Mouse (Mus musculus) hindbrain, embryonic 12.5 days (tissue): ENCODE measurements around the gene Itpr1. TPM values are rescaled to one million over a fixed set of nuclear protein-coding genes. Genes with fewer than 3 reads are reported as not detected.

Source experiments
- ATAC-seq: fragments of 200-750 bp; cut with Nextera tagmentation; 2 replicates; pipeline ENCODE4 v1.8.0; 2017; ENCODE audit warnings: moderate TSS enrichment; ENCODE audit not compliant: low FRiP score
- H3K27ac ChIP-seq: fragments of 300-500 bp; sonication (generic); 2 replicates; pipeline ENCODE4 v1.5.1; 2016; ENCODE audit warnings: mild to moderate bottlenecking
- H3K27me3 ChIP-seq: fragments of 300-500 bp; sonication (generic); 2 replicates; pipeline ENCODE4 v1.6.1; 2016; ENCODE audit warnings: mild to moderate bottlenecking
- H3K36me3 ChIP-seq: fragments of 300-500 bp; sonication (generic); 2 replicates; pipeline ENCODE4 v1.6.1; 2016; ENCODE audit warnings: mild to moderate bottlenecking
- H3K4me1 ChIP-seq: fragments of 300-500 bp; sonication (generic); 2 replicates; pipeline ENCODE4 v1.6.1; 2016
- H3K4me2 ChIP-seq: fragments of 300-500 bp; sonication (generic); replicated peaks from 2 replicates; pipeline ENCODE4 v1.6.1; 2016; ENCODE audit warnings: mild to moderate bottlenecking
- H3K4me3 ChIP-seq: fragments of 300-500 bp; sonication (generic); 2 replicates; pipeline ENCODE4 v1.5.1; 2016; ENCODE audit warnings: mild to moderate bottlenecking
- H3K9ac ChIP-seq: fragments of 300-500 bp; sonication (generic); 2 replicates; pipeline ENCODE4 v1.6.1; 2016; ENCODE audit warnings: mild to moderate bottlenecking, moderate library complexity
- H3K9me3 ChIP-seq: fragments of 300-500 bp; sonication (generic); replicated peaks from 2 replicates; pipeline ENCODE4 v1.6.1; 2016; ENCODE audit warnings: mild to moderate bottlenecking
- WGBS: fragments of 180-500 bp; shearing (Covaris S2); methylation state at CpG from one replicate; pipeline ENCODE4 v1.1.7; 2016; 5-methylcytosine and 5-hydroxymethylcytosine counted together
- polyA plus RNA-seq: library from polyadenylated mRNA; unstranded; fragments of >200 nt; fragmentation: Nextera tagmentation; extraction: Ambion mirVana; gene quantifications from 2 replicates; pipeline ENCODE4 v1.2.1, GENCODE M21; 2016

Itpr1 gene
- polyA plus RNA-seq, 1 experiment from 2014 or later: 8.2 TPM

DNA sequence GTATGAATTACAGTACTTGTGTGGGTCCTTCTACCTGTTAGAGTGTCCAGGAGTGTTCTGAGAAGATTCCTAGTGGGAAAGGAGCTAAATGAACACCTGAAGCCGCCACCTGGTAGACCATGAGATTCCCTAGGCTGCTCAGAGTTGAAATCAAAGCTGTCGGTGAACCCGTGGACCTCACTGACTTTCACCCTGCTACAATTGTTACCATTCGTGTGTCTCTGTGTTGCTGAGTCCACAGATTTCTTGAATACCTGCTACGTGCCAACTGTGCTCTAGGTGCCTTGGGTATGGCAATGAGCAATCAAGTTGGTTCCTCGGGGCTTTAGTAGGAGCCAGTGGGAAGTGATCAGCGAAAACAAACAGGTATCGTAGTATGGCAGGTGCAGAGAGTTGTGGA lies 3.9 kb downstream of the Itpr1 start:
- WGBS: 93% methylated on average over 8 of the region's 8 CpGs

GRCm38 (mm10) chr6:108217987-108218386 lies 5.1 kb downstream of the Itpr1 start:
- Histone ChIP-seq H3K9ac (no peak overlapping the region), H3K27me3 (no peaks in the 10 kb centered on the region), H3K4me3 (no peak overlapping the region), H3K4me1 (peaks cover 5% of the 10 kb centered on the region), H3K36me3 (no peaks in the 10 kb centered on the region), H3K4me2 (no peak overlapping the region), H3K9me3 (no peaks in the 10 kb centered on the region), H3K27ac (no peak overlapping the region)
- ATAC-seq: no peak
- 88% methylated on average over 3 of the region's 3 CpGs for WGBS

More for the DNA sequence above, 3.9 kb downstream of the Itpr1 start:
- no peak overlapping the region for H3K9ac ChIP-seq
- H3K9me3 ChIP-seq: no peaks in the 10 kb centered on the region
- H3K4me3 ChIP-seq: no peak overlapping the region
- no peak overlapping the region for H3K27ac ChIP-seq
- no peak for ATAC-seq
- no peaks in the 10 kb centered on the region for H3K36me3 ChIP-seq
- peaks cover 5% of the 10 kb centered on the region for H3K4me1 ChIP-seq
- H3K27me3 ChIP-seq: no peaks in the 10 kb centered on the region
- no peak overlapping the region for H3K4me2 ChIP-seq

DNA sequence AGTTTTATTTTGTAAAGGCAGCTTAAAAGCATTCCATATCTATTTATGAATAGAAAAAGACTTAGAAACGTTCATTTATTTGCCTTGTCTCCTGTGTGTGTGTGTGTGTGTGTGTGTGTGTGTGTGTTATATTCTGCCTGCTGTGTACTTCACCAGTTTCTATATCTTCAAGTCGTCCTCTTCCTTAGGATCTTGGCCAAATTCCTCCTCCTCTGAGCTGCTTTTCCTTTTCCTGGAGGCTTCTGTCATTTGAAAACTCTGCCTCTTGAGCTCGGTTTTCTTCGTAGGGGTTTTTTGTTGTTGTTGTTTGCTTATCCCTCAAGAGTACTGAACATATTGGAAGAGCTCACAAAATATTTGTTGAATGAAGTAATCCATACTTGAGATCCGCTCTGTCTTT lies 9.5 kb downstream of the Itpr1 start:
- ATAC-seq: no peak
- no peak overlapping the region for H3K4me3 ChIP-seq
- WGBS: 65% methylated on average over 5 of the region's 5 CpGs
- H3K4me2 ChIP-seq: no peak overlapping the region
- no peaks in the 10 kb centered on the region for H3K9me3 ChIP-seq
- no peak overlapping the region for H3K9ac ChIP-seq
- no peaks in the 10 kb centered on the region for H3K4me1 ChIP-seq
- no peaks in the 10 kb centered on the region for H3K27me3 ChIP-seq
- H3K36me3 ChIP-seq: no peaks in the 10 kb centered on the region
- H3K27ac ChIP-seq: no peak overlapping the region

- H3K9ac ChIP-seq: no peak overlapping the region
- H3K36me3 ChIP-seq: no peaks in the 10 kb centered on the region
- no peak overlapping the region for H3K4me2 ChIP-seq
- no peaks in the 10 kb centered on the region for H3K27me3 ChIP-seq
- H3K4me1 ChIP-seq: no peaks in the 10 kb centered on the region
- H3K4me3 ChIP-seq: no peak overlapping the region
- no peak overlapping the region for H3K27ac ChIP-seq
- 95% methylated on average over 5 of the region's 5 CpGs for WGBS
- H3K9me3 ChIP-seq: no peaks in the 10 kb centered on the region
- ATAC-seq: no peak
These were observed 10.0 kb downstream of the Itpr1 start for GRCm38 (mm10) chr6:108222875-108223274.

GRCm38 (mm10) chr6:108224361-108224760 lies 11.5 kb downstream of the Itpr1 start:
- H3K4me1 ChIP-seq: no peaks in the 10 kb centered on the region
- H3K9ac ChIP-seq: no peak overlapping the region
- H3K27me3 ChIP-seq: no peaks in the 10 kb centered on the region
- H3K4me2 ChIP-seq: no peak overlapping the region
- H3K36me3 ChIP-seq: no peaks in the 10 kb centered on the region
- WGBS: 92% methylated on average over 4 of the region's 4 CpGs
- H3K9me3 ChIP-seq: no peaks in the 10 kb centered on the region
- H3K4me3 ChIP-seq: no peak overlapping the region
- no peak overlapping the region for H3K27ac ChIP-seq
- ATAC-seq: no peak

DNA sequence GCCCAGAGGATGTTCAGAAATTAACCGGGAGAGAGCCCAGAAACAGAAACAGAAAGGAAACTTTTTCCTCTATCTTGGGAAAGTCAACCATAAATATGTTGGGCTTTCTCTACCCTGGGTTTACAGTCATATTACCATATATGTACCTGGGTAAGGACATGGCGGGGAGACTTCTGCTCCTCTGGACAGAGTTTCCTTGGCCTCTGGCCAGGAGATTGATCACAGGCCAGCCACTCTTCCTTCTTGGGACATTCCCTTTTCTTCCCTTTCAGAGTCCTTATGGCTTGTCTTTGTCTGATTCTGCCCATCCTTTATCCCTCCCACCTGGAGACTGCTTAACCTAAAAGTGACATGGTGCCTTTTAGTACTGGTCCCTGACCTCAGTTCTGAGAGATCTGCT lies 12.1 kb downstream of the Itpr1 start:
- H3K4me2 ChIP-seq: no peak overlapping the region
- H3K4me1 ChIP-seq: no peaks in the 10 kb centered on the region
- no peak overlapping the region for H3K27ac ChIP-seq
- H3K36me3 ChIP-seq: no peaks in the 10 kb centered on the region
- ATAC-seq: no peak
- WGBS: 92% methylated on average over 2 of the region's 2 CpGs
- no peaks in the 10 kb centered on the region for H3K9me3 ChIP-seq
- H3K27me3 ChIP-seq: no peaks in the 10 kb centered on the region
- H3K4me3 ChIP-seq: no peak overlapping the region
- no peak overlapping the region for H3K9ac ChIP-seq

- Histone ChIP-seq H3K4me2 (no peak overlapping the region), H3K27me3 (no peaks in the 10 kb centered on the region), H3K4me3 (no peak overlapping the region), H3K4me1 (no peaks in the 10 kb centered on the region), H3K27ac (no peak overlapping the region), H3K36me3 (no peaks in the 10 kb centered on the region), H3K9ac (no peak overlapping the region), H3K9me3 (no peaks in the 10 kb centered on the region)
- ATAC-seq: no peak
- 62% methylated on average over 7 of the region's 7 CpGs for WGBS
These were observed 13.3 kb downstream of the Itpr1 start for GRCm38 (mm10) chr6:108226230-108226629.

- H3K9me3 ChIP-seq: no peaks in the 10 kb centered on the region
- H3K27ac ChIP-seq: no peak overlapping the region
- H3K9ac ChIP-seq: no peak overlapping the region
- WGBS: 92% methylated on average over 6 of the region's 6 CpGs
- ATAC-seq: no peak
- no peak overlapping the region for H3K4me3 ChIP-seq
- H3K27me3 ChIP-seq: no peaks in the 10 kb centered on the region
- H3K36me3 ChIP-seq: no peaks in the 10 kb centered on the region
- H3K4me2 ChIP-seq: no peak overlapping the region
- no peaks in the 10 kb centered on the region for H3K4me1 ChIP-seq
These were observed 14.6 kb downstream of the Itpr1 start for GRCm38 (mm10) chr6:108227461-108227860.

GRCm38 (mm10) chr6:108228048-108228447 lies 15.2 kb downstream of the Itpr1 start:
- no peak overlapping the region for H3K4me2 ChIP-seq
- no peak overlapping the region for H3K27ac ChIP-seq
- 72% methylated on average over 6 of the region's 6 CpGs for WGBS
- H3K4me1 ChIP-seq: peaks cover 2% of the 10 kb centered on the region
- H3K9ac ChIP-seq: no peak overlapping the region
- no peak overlapping the region for H3K4me3 ChIP-seq
- H3K36me3 ChIP-seq: no peaks in the 10 kb centered on the region
- no peaks in the 10 kb centered on the region for H3K9me3 ChIP-seq
- no peak for ATAC-seq
- no peaks in the 10 kb centered on the region for H3K27me3 ChIP-seq

GRCm38 (mm10) chr6:108228601-108229000 lies 15.7 kb downstream of the Itpr1 start:
- no peak overlapping the region for H3K4me2 ChIP-seq
- no peaks in the 10 kb centered on the region for H3K9me3 ChIP-seq
- H3K27me3 ChIP-seq: no peaks in the 10 kb centered on the region
- H3K4me3 ChIP-seq: no peak overlapping the region
- WGBS: 15% methylated on average over 2 of the region's 2 CpGs
- no peaks in the 10 kb centered on the region for H3K36me3 ChIP-seq
- ATAC-seq: no peak
- H3K9ac ChIP-seq: no peak overlapping the region
- H3K27ac ChIP-seq: no peak overlapping the region
- peaks cover 7% of the 10 kb centered on the region for H3K4me1 ChIP-seq

- peaks cover 12% of the 10 kb centered on the region for H3K4me1 ChIP-seq
- H3K36me3 ChIP-seq: no peaks in the 10 kb centered on the region
- no peak overlapping the region for H3K27ac ChIP-seq
- no peak for ATAC-seq
- H3K4me2 ChIP-seq: no peak overlapping the region
- no peak overlapping the region for H3K9ac ChIP-seq
- 90% methylated on average over 3 of the region's 3 CpGs for WGBS
- H3K9me3 ChIP-seq: no peaks in the 10 kb centered on the region
- no peak overlapping the region for H3K4me3 ChIP-seq
- no peaks in the 10 kb centered on the region for H3K27me3 ChIP-seq
These were observed 17.7 kb downstream of the Itpr1 start for GRCm38 (mm10) chr6:108230608-108231007.

GRCm38 (mm10) chr6:108231892-108232710 lies 19.2 kb downstream of the Itpr1 start:
- Histone ChIP-seq H3K4me1 (peaks cover 27% of the 10 kb centered on the region), H3K27me3 (no peaks in the 10 kb centered on the region), H3K9ac (no peak overlapping the region), H3K4me3 (no peak overlapping the region), H3K27ac (no peak overlapping the region), H3K9me3 (no peaks in the 10 kb centered on the region), H3K4me2 (no peak overlapping the region), H3K36me3 (no peaks in the 10 kb centered on the region)
- no peak for ATAC-seq
- 76% methylated on average over 11 of the region's 11 CpGs for WGBS

GRCm38 (mm10) chr6:108233070-108233469 lies 20.2 kb downstream of the Itpr1 start:
- Histone ChIP-seq H3K27me3 (no peaks in the 10 kb centered on the region), H3K27ac (0 out of 2 replicates have a peak overlapping the region, but pooled peaks have one; percentile 12), H3K9me3 (no peaks in the 10 kb centered on the region), H3K9ac (no peak overlapping the region), H3K4me3 (no peak overlapping the region), H3K36me3 (no peaks in the 10 kb centered on the region), H3K4me1 (peaks cover 28% of the 10 kb centered on the region), H3K4me2 (no peak overlapping the region)
- 66% methylated on average over 6 of the region's 6 CpGs for WGBS
- ATAC-seq: no peak
